In genomic region chr13:90164147-90164546, GRCm38 (mm10) we compare ENCODE assay signal across 27 mouse cellular contexts.
"Had no signal": no experiment of that assay in that cellular context is flagged by ENCODE, and none has a peak within 500 bp of the region (broad histone marks: within the 10 kb centered on the region; RNA-seq: fewer than 3 reads in every experiment).

No protein-coding gene starts in this region.

- H3K27me3 ChIP-seq: heart, embryonic 12.5 days; hindbrain, embryonic 12.5 days; intestine, embryonic 15.5 days; limb, embryonic 12.5 days; liver, embryonic 13.5 days; liver, embryonic 15.5 days had no signal

- ATAC-seq: hindbrain, embryonic 16.5 days; inflammation-experienced regulatory T-cells, adult 6 months; intestine, embryonic 15.5 days; intestine, postnatal 0 days; liver, postnatal 0 days had no signal

- H3K9ac ChIP-seq: heart, embryonic 12.5 days; hindbrain, embryonic 12.5 days; hindbrain, embryonic 14.5 days; intestine, embryonic 15.5 days; limb, embryonic 12.5 days; liver, embryonic 13.5 days; liver, embryonic 15.5 days; liver, postnatal 0 days had no signal

- H3K4me2 ChIP-seq: heart, embryonic 12.5 days; hindbrain, embryonic 12.5 days; hindbrain, embryonic 14.5 days; intestine, embryonic 15.5 days; limb, embryonic 12.5 days; liver, embryonic 11.5 days; liver, embryonic 13.5 days; liver, embryonic 15.5 days had no signal

- DNase-seq: gastrocnemius, postnatal 25 days; heart, adult 18-20 months; heart, postnatal 10 days; heart, postnatal 4 days; kidney, adult 18-20 months; kidney, adult 8-10 months; kidney, postnatal 10 days; kidney, postnatal 25 days; kidney, postnatal 4 days; liver; liver, embryonic 13.5 days; liver, postnatal 0 days had no signal

- H3K4me1 ChIP-seq: heart, embryonic 10.5 days; heart, embryonic 12.5 days; hindbrain, embryonic 12.5 days; intestine, embryonic 15.5 days; limb, embryonic 10.5 days; limb, embryonic 12.5 days; liver, embryonic 13.5 days; liver, embryonic 15.5 days had no signal

- H3K9me3 ChIP-seq: heart, embryonic 10.5 days; heart, embryonic 12.5 days; hindbrain, embryonic 10.5 days; hindbrain, embryonic 12.5 days; intestine, embryonic 15.5 days; limb, embryonic 10.5 days; limb, embryonic 12.5 days; liver, embryonic 13.5 days; liver, embryonic 15.5 days had no signal

- H3K4me3 ChIP-seq: heart, embryonic 10.5 days; heart, embryonic 12.5 days; hindbrain, embryonic 10.5 days; hindbrain, embryonic 12.5 days; intestine, embryonic 15.5 days; layer of hippocampus, adult 2 months; left cerebral cortex, adult 2 months; limb, embryonic 10.5 days; limb, embryonic 12.5 days; liver, embryonic 13.5 days; liver, embryonic 15.5 days had no signal

- H3K36me3 ChIP-seq: heart, embryonic 10.5 days; heart, embryonic 12.5 days; hindbrain, embryonic 10.5 days; hindbrain, embryonic 12.5 days; intestine, embryonic 15.5 days; limb, embryonic 10.5 days; limb, embryonic 12.5 days; liver, embryonic 13.5 days; liver, embryonic 15.5 days had no signal

- H3K27ac ChIP-seq: heart, embryonic 10.5 days; hindbrain, embryonic 10.5 days; hindbrain, embryonic 12.5 days; hindbrain, embryonic 14.5 days; intestine, embryonic 15.5 days; layer of hippocampus, adult 2 months; left cerebral cortex, adult 2 months; limb, embryonic 10.5 days; limb, embryonic 12.5 days; liver, embryonic 13.5 days; liver, embryonic 15.5 days had no signal
